Mouse (Mus musculus) neural tube, embryonic 13.5 days (tissue): ENCODE measurements at regions not wholly inside any gene's neighbourhood (a gene's known extent, or its start where the extent isn't known, plus 50 kb on each side); places are given as distances from the start of the nearest gene placed in this dataset.
A peak's percentile ranks its signal among the peaks of the same experiment; 100 is the strongest.

ENCODE experiments used
- ATAC-seq: fragments of 200-750 bp; cut with Nextera tagmentation; 2 replicates; pipeline ENCODE4 v1.8.0; 2017; ENCODE audit warnings: low read depth, mild to moderate bottlenecking, moderate TSS enrichment, moderate library complexity
- H3K27ac ChIP-seq: fragments of 300-500 bp; sonication (generic); replicated peaks from 2 replicates; pipeline ENCODE4 v1.5.1; 2015; ENCODE audit warnings: moderate library complexity, mild to moderate bottlenecking, inconsistent platforms
- H3K27me3 ChIP-seq: fragments of 300-500 bp; sonication (generic); 2 replicates; pipeline ENCODE4 v1.6.1; 2015; ENCODE audit warnings: mild to moderate bottlenecking, inconsistent platforms
- H3K36me3 ChIP-seq: fragments of 300-500 bp; sonication (generic); 2 replicates; pipeline ENCODE4 v1.6.1; 2015; ENCODE audit warnings: mild to moderate bottlenecking, inconsistent platforms
- H3K4me1 ChIP-seq: fragments of 300-500 bp; sonication (generic); replicated peaks from 2 replicates; pipeline ENCODE4 v1.6.1; 2015; ENCODE audit warnings: inconsistent platforms
- H3K4me2 ChIP-seq: fragments of 300-500 bp; sonication (generic); 2 replicates; pipeline ENCODE4 v1.6.1; 2015; ENCODE audit warnings: inconsistent platforms, mild to moderate bottlenecking, moderate library complexity
- H3K4me3 ChIP-seq: fragments of 300-500 bp; sonication (generic); 2 replicates; pipeline ENCODE4 v1.5.1; 2015; ENCODE audit warnings: mild to moderate bottlenecking, inconsistent platforms
- H3K9ac ChIP-seq: fragments of 300-500 bp; sonication (generic); 2 replicates; pipeline ENCODE4 v1.6.1; 2015; ENCODE audit warnings: moderate library complexity, mild to moderate bottlenecking, inconsistent platforms
- H3K9me3 ChIP-seq: fragments of 300-500 bp; sonication (generic); 2 replicates; pipeline ENCODE4 v1.6.1; 2016; ENCODE audit warnings: inconsistent platforms
- WGBS: fragments of 180-500 bp; shearing (Covaris S2); methylation state at CpG from one replicate; pipeline ENCODE4 v1.1.7; 2015; 5-methylcytosine and 5-hydroxymethylcytosine counted together

DNA sequence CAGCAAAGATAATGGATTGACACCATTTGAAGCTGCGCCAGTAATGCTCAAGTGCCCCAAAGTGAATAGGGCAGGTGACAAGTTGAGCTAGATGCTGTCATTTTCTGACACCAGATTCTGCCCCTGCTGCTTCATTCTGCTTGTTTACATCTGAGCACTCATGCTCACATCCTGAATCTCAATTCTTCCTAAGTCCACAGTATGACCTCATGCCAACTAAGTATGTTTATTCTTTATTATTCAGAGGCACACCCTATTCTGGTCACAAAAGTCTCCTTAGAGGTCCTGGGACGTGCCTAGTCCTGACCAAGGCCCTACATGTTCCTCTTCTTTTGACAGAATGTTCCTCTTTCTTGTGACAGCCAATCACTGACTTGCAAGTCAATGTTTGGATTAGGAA, 938.1 kb downstream of the Robo2 start:
- Histone ChIP-seq H3K4me3 (no peak overlapping the region), H3K27ac (no peak overlapping the region), H3K9me3 (no peaks in the 10 kb centered on the region), H3K4me1 (no peaks in the 10 kb centered on the region), H3K9ac (no peak overlapping the region), H3K4me2 (no peak overlapping the region), H3K27me3 (no peaks in the 10 kb centered on the region), H3K36me3 (no peaks in the 10 kb centered on the region)
- 79% methylated on average over 2 of the region's 2 CpGs for WGBS
- no peak for ATAC-seq

DNA sequence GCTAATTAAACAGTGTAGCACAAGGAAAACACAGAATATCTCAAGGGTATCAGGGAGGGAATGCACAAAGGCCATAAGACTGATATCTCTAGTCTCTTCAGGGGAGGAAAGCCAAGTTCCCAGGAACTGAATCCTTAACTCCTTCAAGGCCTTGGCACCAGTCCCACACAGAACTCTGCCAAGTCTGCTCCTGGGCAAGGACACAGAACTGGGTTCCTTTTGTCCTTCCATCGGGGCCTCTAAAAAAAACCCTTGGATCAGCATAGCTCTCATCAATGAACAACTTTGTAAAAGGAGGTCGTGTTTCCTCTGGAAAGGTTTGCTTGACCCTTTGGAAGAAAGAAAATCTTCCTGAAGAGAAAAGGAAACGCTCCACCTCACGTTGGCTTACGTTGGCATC, 940.1 kb downstream of the Robo2 start:
- ATAC-seq, result no peak
- Histone ChIP-seq H3K27ac (no peak overlapping the region), H3K4me1 (no peaks in the 10 kb centered on the region), H3K4me2 (no peak overlapping the region), H3K4me3 (no peak overlapping the region), H3K9me3 (no peaks in the 10 kb centered on the region), H3K36me3 (no peaks in the 10 kb centered on the region), H3K27me3 (no peaks in the 10 kb centered on the region), H3K9ac (no peak overlapping the region)
- 69% methylated on average over 5 of the region's 5 CpGs for WGBS

DNA sequence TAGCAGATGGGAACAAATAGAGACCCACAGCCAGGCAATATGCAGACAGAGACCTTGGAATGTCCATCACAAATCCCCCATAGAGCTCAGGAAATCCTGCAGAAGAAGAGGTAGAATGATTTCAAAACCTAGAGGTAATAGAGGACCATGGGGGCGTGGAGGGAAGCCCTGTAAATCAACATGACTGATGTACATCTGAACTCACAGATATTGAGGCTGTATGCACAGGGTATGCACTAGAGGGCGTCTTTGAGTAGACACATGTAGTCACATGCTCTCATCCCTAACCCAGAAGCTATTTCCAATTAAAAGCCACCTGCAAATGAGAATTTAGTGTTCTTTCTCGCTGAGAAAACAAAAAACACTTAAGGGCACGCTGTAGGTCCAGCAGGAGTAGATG, 941.1 kb downstream of the Robo2 start:
- H3K27ac ChIP-seq, result no peak overlapping the region
- H3K4me2 ChIP-seq, result no peak overlapping the region
- H3K36me3 ChIP-seq, result no peaks in the 10 kb centered on the region
- no peaks in the 10 kb centered on the region for H3K27me3 ChIP-seq
- H3K4me1 ChIP-seq, result no peaks in the 10 kb centered on the region
- H3K9me3 ChIP-seq, result no peaks in the 10 kb centered on the region
- 66% methylated on average over 4 of the region's 4 CpGs for WGBS
- no peak overlapping the region for H3K9ac ChIP-seq
- no peak for ATAC-seq
- H3K4me3 ChIP-seq, result no peak overlapping the region

DNA sequence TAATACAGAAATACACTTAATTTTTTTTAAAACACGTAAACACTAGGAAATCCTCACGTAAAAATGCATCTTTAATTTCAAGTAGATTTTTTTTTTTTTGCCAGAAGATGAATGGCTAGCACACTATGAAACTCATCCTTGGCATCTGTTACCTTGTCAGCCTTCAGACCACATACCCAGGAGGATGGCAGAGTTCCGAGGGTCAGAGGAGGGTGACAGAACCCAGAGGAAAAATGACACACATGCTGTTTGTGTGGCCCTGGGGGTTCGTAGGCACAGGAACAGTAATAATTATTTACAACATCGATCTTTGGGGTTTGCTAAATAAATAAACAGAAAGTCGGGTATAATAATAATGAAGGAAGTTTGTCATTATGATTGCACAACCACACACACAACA, 945.3 kb downstream of the Robo2 start:
- Histone ChIP-seq H3K36me3 (no peaks in the 10 kb centered on the region), H3K4me3 (no peak overlapping the region), H3K9me3 (no peaks in the 10 kb centered on the region), H3K4me1 (no peaks in the 10 kb centered on the region), H3K4me2 (no peak overlapping the region), H3K9ac (no peak overlapping the region), H3K27ac (no peak overlapping the region), H3K27me3 (no peaks in the 10 kb centered on the region)
- no peak for ATAC-seq
- 64% methylated on average over 6 of the region's 6 CpGs for WGBS

DNA sequence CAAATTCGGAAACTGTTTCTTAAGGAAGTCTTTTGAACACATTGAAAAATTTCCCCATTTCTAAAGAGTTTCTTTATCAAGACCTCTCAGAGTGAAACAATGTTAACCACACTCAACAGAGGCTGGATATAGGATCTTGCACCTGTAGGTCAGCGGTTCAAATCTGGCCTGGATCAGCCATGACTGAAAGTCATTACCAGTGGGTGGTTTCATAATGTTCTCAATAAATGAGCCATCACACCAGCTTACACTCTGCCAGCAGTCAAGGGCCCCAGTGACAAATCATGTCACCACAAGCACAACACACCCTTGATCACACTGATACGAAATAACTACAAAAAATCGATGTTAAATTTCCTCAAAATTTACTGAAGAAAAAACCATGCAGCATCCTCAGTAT, 949.1 kb downstream of the Robo2 start:
- no peak overlapping the region for H3K27ac ChIP-seq
- no peaks in the 10 kb centered on the region for H3K9me3 ChIP-seq
- H3K4me2 ChIP-seq, result no peak overlapping the region
- ATAC-seq, result no peak
- no peak overlapping the region for H3K4me3 ChIP-seq
- H3K36me3 ChIP-seq, result no peaks in the 10 kb centered on the region
- 86% methylated on average over 4 of the region's 4 CpGs for WGBS
- no peaks in the 10 kb centered on the region for H3K4me1 ChIP-seq
- H3K27me3 ChIP-seq, result no peaks in the 10 kb centered on the region
- no peak overlapping the region for H3K9ac ChIP-seq

DNA sequence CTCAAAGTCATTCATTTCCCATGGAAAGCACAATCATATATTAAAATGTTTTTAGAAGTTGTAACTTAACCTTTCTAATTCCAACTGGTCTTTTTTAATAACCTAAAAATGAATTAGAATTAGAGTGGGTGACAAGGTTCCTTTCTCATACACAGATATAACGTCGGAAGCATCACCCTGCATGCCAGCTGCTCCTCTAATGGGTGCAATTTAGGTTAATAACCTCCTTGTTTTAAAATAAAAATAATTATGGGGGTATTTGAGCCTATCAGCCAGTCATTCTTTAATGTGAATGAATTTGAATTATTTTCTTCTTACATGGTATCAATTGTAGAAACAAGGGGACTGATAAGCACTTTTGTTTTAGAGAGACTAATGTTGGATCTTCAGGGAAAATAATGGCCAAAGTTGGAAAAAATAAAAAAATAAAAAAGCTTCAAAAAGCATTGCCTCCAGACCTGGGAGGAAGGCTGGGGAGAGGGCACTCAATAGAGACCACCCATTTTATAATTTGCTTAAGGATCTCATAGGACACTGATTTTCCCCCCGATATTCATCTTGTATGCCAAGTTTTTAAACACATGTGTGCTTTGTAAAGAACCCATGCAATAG, 960.9 kb downstream of the Robo2 start:
- no peak for ATAC-seq
- H3K9ac ChIP-seq, result no peak overlapping the region
- WGBS, result 78% methylated on average over 3 of the region's 3 CpGs

DNA sequence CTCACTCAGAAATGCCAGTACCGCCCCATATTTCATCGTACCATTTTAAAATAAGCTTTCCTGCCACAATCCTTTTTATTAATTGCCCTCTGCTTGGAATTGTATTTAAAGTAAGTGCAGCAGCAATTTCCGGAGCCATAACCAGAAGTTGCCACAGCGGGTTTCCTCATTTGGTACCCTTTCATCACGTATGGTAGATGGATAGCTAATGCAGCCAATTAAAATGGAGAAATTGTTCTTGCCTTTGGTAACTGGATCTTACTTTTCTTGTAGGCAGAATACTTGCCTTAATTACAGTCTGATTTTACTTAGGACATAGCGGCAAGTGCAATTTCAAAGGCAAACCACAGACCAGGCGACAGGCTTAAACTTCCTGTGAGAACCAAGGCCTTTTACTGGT, 961.8 kb downstream of the Robo2 start:
- Histone ChIP-seq H3K9ac (no peak overlapping the region), H3K4me1 (no peaks in the 10 kb centered on the region), H3K27me3 (no peaks in the 10 kb centered on the region), H3K4me3 (no peak overlapping the region), H3K27ac (no peak overlapping the region), H3K4me2 (no peak overlapping the region), H3K36me3 (no peaks in the 10 kb centered on the region), H3K9me3 (no peaks in the 10 kb centered on the region)
- 83% methylated on average over 7 of the region's 7 CpGs for WGBS
- no peak for ATAC-seq

More for the DNA sequence above, 960.9 kb downstream of the Robo2 start:
- H3K4me1 ChIP-seq, result no peaks in the 10 kb centered on the region
- H3K9me3 ChIP-seq, result no peaks in the 10 kb centered on the region
- H3K36me3 ChIP-seq, result no peaks in the 10 kb centered on the region
- H3K27ac ChIP-seq, result no peak overlapping the region
- no peak overlapping the region for H3K4me3 ChIP-seq
- H3K27me3 ChIP-seq, result no peaks in the 10 kb centered on the region
- H3K4me2 ChIP-seq, result no peak overlapping the region

DNA sequence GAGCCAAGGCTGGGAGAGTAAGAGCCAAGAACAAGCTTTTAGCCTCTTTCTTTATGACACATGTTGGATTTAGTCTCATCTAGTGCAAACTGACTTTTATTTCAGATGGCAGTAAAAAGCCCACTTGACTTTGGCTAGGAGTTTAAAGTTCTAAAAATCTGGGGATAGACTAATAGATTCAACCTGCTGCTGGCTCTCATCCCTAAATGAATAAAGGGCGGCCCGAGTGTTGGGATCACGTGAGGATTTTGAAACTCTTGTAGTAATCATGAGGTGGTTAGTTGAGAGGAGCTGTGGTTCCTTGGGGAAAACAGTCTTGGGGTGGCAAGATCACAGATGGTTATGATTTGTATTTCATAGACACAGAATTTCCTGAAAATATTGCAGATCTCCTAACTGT, 975.9 kb downstream of the Robo2 start:
- no peak overlapping the region for H3K9ac ChIP-seq
- 89% methylated on average over 3 of the region's 3 CpGs for WGBS
- no peak overlapping the region for H3K4me3 ChIP-seq
- no peaks in the 10 kb centered on the region for H3K36me3 ChIP-seq
- no peaks in the 10 kb centered on the region for H3K27me3 ChIP-seq
- no peaks in the 10 kb centered on the region for H3K9me3 ChIP-seq
- no peak overlapping the region for H3K4me2 ChIP-seq
- no peak for ATAC-seq
- H3K27ac ChIP-seq, result no peak overlapping the region
- H3K4me1 ChIP-seq, result no peaks in the 10 kb centered on the region

DNA sequence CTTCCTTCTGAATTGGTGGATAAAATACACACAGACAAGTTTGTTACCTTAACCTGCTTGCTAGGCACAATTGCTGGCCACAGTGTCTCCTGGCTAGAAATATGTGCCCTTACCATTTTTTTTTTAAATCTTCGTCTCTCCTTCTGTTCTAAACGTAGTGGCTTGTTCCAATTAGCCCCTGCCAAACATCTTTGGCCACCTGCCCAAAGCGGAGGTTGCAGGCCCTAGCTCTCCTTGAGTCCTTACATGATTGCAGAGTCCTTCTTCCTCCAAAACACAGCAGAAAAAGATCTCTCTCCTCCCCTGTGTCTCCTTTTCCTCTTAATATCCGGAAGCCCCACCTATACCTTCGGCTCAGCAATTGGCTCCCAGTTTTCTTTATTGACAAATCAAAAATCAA, 986.8 kb downstream of the Robo2 start:
- Histone ChIP-seq H3K27ac (no peak overlapping the region), H3K9me3 (peaks cover 5% of the 10 kb centered on the region; the same call in 1 of the 2 replicates), H3K9ac (no peak overlapping the region), H3K4me2 (no peak overlapping the region), H3K27me3 (no peaks in the 10 kb centered on the region), H3K4me3 (no peak overlapping the region), H3K36me3 (no peaks in the 10 kb centered on the region), H3K4me1 (no peaks in the 10 kb centered on the region)
- no peak for ATAC-seq
- WGBS, result 92% methylated on average over 5 of the region's 5 CpGs

DNA sequence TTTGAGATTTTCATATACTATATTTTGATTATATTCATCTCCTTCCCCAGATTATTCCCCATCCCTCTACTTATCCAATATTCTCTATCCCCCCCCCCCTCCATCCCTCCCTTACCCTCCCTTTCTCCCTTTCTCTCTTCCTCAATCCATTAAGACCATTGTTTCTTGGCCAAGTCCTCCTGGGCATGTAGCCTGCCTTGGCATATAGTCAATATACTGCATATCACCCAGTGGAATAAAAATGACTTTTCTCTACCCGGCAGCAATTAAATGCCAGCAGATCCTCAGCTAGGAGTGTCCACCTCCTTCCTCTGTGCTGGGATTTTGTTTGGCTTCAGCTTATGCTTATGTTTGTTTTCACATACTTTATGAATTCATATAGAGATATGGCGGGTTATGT, 987.3 kb downstream of the Robo2 start:
- H3K27me3 ChIP-seq, result no peaks in the 10 kb centered on the region
- H3K4me3 ChIP-seq, result no peak overlapping the region
- H3K4me1 ChIP-seq, result no peaks in the 10 kb centered on the region
- no peak overlapping the region for H3K27ac ChIP-seq
- no peak overlapping the region for H3K9ac ChIP-seq
- 82% methylated on average over 2 of the region's 2 CpGs for WGBS
- H3K4me2 ChIP-seq, result no peak overlapping the region
- H3K36me3 ChIP-seq, result no peaks in the 10 kb centered on the region
- peaks cover 5% of the 10 kb centered on the region; the same call in 1 of the 2 replicates for H3K9me3 ChIP-seq
- ATAC-seq, result no peak

DNA sequence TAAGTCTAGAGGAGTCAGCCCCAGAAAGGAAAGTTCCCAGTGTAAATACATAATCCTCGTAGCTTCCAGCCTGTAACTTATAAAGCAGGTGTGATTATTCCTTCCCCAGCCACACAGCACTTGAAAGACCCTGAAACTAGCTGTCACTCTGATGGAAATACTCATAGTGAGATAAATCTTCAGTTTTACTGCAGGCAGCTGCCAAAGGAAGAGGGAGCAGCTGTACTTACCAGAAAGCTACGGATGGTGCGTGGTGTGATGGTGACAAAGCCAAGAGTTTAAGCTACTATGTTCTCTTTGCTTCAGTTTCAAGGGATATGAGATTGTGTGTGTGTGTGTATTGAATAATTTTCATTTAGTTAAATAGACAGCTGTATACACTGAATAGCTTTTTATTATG, 1007.1 kb downstream of the Robo2 start:
- H3K4me2 ChIP-seq, result no peak overlapping the region
- H3K27ac ChIP-seq, result no peak overlapping the region
- H3K36me3 ChIP-seq, result no peaks in the 10 kb centered on the region
- no peak overlapping the region for H3K9ac ChIP-seq
- no peak overlapping the region for H3K4me3 ChIP-seq
- 32% methylated on average over 3 of the region's 3 CpGs for WGBS
- H3K4me1 ChIP-seq, result peaks cover 8% of the 10 kb centered on the region; the same call in 1 of the 2 replicates
- no peaks in the 10 kb centered on the region for H3K9me3 ChIP-seq
- no peaks in the 10 kb centered on the region for H3K27me3 ChIP-seq
- peak; percentile 47 for ATAC-seq

DNA sequence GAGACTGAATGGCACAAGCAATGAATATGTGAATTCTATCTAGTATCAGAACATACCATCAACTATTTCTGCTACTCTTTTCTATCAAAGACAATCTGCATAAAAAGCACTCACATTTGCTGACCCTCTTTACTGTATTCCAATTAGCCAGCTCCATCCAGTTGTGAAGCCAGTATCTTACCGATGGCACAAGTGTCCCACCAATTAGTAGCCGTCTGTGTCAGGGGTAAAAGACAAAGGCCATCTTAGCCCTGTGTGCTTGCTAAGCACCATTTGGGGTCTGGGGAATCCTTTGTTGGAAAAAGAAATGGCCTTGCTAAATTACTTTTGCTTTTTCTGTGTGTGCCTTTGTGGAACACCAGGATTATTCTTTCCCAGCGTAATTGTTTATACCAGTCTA, 1007.5 kb downstream of the Robo2 start:
- Histone ChIP-seq H3K9me3 (no peaks in the 10 kb centered on the region), H3K4me2 (no peak overlapping the region), H3K4me1 (peaks cover 8% of the 10 kb centered on the region; the same call in 1 of the 2 replicates), H3K27ac (peak overlapping the region; percentile 24; the same call in 1 of the 2 replicates), H3K36me3 (no peaks in the 10 kb centered on the region), H3K9ac (no peak overlapping the region), H3K27me3 (no peaks in the 10 kb centered on the region), H3K4me3 (no peak overlapping the region)
- 27% methylated on average over 3 of the region's 3 CpGs for WGBS
- no peak for ATAC-seq

DNA sequence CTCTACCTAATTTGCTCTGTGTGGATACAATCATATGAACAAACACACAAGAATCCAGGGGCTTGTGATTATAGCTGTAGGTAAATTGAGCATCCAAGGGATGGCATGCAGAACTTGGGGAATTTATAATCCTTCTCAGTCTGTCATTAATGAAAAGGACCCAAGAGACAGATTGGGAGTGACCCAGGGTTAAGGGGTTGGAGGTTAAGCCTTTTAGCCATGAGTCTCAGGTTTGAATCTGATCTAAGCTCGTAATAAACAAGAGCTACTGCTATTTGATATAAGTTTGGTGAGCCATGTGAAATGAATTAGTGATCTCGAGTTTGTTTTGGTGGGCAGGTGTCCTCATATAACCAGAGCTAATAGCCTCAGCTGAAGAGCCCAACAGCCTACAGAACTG, 1032.6 kb downstream of the Robo2 start:
- no peak overlapping the region for H3K9ac ChIP-seq
- no peak overlapping the region for H3K4me2 ChIP-seq
- peaks cover 11% of the 10 kb centered on the region; the same call in 1 of the 2 replicates for H3K4me1 ChIP-seq
- no peak overlapping the region for H3K27ac ChIP-seq
- no peaks in the 10 kb centered on the region for H3K36me3 ChIP-seq
- no peak overlapping the region for H3K4me3 ChIP-seq
- no peaks in the 10 kb centered on the region for H3K27me3 ChIP-seq
- H3K9me3 ChIP-seq, result no peaks in the 10 kb centered on the region
- no peak for ATAC-seq
- 64% methylated on average over 2 of the region's 2 CpGs for WGBS
